Mouse (Mus musculus): Measurements from ENCODE around the gene Lrmp. TPM values are rescaled to one million over a fixed set of nuclear protein-coding genes. Genes with fewer than 3 reads are reported as not detected.

Lrmp gene
- total and polyA plus RNA-seq, 3 experiments: 92.3 to 163 (median 155) TPM

DNA sequence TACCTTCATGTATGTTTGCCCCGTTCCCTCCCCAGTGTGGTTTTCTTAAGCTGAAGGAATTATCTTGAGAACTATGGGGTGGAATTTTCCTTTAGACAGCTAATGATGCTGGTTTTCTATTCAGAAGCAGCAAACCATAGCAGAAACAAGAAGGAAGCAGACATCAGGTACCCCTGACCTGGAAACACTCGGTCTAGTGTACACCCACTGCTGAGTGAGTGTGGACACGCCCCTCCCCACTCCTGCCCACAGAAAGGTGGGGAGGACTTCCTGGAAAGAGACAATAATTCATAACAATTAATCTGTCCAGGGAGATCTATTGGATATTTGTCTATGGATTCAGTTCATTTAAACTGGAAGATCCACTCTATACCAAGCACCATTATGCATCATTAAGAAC is 19.8 kb downstream of the Lrmp start:
- peaks cover 16 to 80% of the 10 kb centered on the region in 2 experiments for H3K36me3 ChIP-seq (replicated peaks in 1 of 2; ENCODE audit: control insufficient read depth in 1 of 2, insufficient read depth in 1 of 2, low read length in 1 of 2)
- H3K27me3 ChIP-seq (replicated peaks): no peaks in the 10 kb centered on the region
- no peak for DNase-seq (ENCODE audit: extremely low read depth)
- no peak overlapping the region for H3K4me3 ChIP-seq (replicated peaks in 1 of 3; ENCODE audit: low read depth in 2 of 3, low read length in 2 of 3, poor library complexity in 1 of 3)
- H3K27ac ChIP-seq (ENCODE audit: insufficient read depth, low read depth): no peak overlapping the region
- peaks cover 17% of the 10 kb centered on the region for H3K79me2 ChIP-seq (replicated peaks; ENCODE audit: control insufficient read depth, extremely low read depth, insufficient read depth, poor library complexity, severe bottlenecking)
- in situ Hi-C loops (cut with MboI; ENCODE audit: low pct_ligation_motif_present, low pct_unique_long_range_greater_than_20kb, low sequenced_read_pairs): no loop called here
- TF ChIP-seq PAX5 (IDR thresholded peaks at IDR 0.05; ENCODE audit: low read length) (no peak), USF1 (IDR thresholded peaks at IDR 0.05; ENCODE audit: low read depth, low read length) (no peak), ZNF384 (IDR thresholded peaks at IDR 0.05; ENCODE audit: low read depth, low read length) (no peak), CTCF (conservative IDR thresholded peaks at IDR 0.05 in 1 of 2, IDR thresholded peaks at IDR 0.05 in 1 of 2; ENCODE audit: low read depth in 2 of 2, low read length in 2 of 2) (no peak), ETS1 (conservative IDR thresholded peaks at IDR 0.05; ENCODE audit: low read depth, low read length) (no peak), NRF1 (IDR thresholded peaks at IDR 0.05; ENCODE audit: low read depth, low read length) (no peak), JUN (IDR thresholded peaks at IDR 0.05; ENCODE audit: insufficient read depth, low read depth, low read length) (no peak), RCOR1 (conservative IDR thresholded peaks at IDR 0.05; ENCODE audit: low read depth, low read length) (no peak), IRF4 (IDR thresholded peaks at IDR 0.05; ENCODE audit: low read depth, low read length) (no peak)
- dilution Hi-C loops (cut with MboI; ENCODE audit: extremely low pct_ligation_motif_present, extremely low pct_unique_long_range_greater_than_20kb, low sequenced_read_pairs): no loop called here
- no peak overlapping the region for H3K9ac ChIP-seq (ENCODE audit: insufficient read depth, low read depth)
- H3K4me1 ChIP-seq (ENCODE audit: control insufficient read depth in 1 of 2, insufficient read depth in 2 of 2): peaks cover 32 to 78% of the 10 kb centered on the region in 2 experiments
- no peaks in the 10 kb centered on the region for H3K9me3 ChIP-seq (replicated peaks; ENCODE audit: low read length)
- no peak overlapping the region for H3K4me2 ChIP-seq (ENCODE audit: insufficient read depth, low read depth, poor library complexity, severe bottlenecking)

DNA sequence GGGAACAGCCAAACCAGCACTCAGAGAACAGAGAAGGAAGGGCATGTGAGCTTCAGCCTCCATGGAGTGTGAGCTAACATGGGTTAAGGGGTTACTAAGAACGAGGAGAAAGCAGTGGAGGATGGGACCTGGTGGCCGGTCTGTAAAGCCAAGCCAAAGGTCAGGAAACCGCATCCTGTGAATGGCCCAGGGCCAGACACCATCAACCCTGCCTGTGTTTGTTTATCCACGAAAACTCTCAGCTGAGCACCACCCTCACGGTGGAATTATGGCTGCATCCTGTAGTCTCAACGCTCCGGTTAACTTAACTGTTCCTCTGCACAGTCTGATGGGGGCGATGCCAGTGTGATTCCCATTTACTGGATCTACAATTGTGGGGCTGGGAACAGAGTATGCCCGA is 20.4 kb downstream of the Lrmp start:
- no peaks in the 10 kb centered on the region for H3K9me3 ChIP-seq (replicated peaks; ENCODE audit: low read length)
- dilution Hi-C loops (cut with MboI; ENCODE audit: extremely low pct_ligation_motif_present, extremely low pct_unique_long_range_greater_than_20kb, low sequenced_read_pairs): no loop called here
- no peak overlapping the region for H3K9ac ChIP-seq (ENCODE audit: insufficient read depth, low read depth)
- TF ChIP-seq SIN3A (IDR thresholded peaks at IDR 0.05; ENCODE audit: low read length) (no peak), SMC3 (IDR thresholded peaks at IDR 0.05; ENCODE audit: low read depth, low read length) (no peak), CHD1 (IDR thresholded peaks at IDR 0.05; ENCODE audit: low read depth, low read length) (no peak), POLR2A (IDR thresholded peaks at IDR 0.05; ENCODE audit: low read depth, low read length) (no peak), TBP (conservative IDR thresholded peaks at IDR 0.05; ENCODE audit: low read depth, low read length) (no peak), CTCF (conservative IDR thresholded peaks at IDR 0.05 in 1 of 2, IDR thresholded peaks at IDR 0.05 in 1 of 2; ENCODE audit: low read depth in 2 of 2, low read length in 2 of 2) (no peak), CHD2 (IDR thresholded peaks at IDR 0.05; ENCODE audit: low read length) (no peak), EP300 (IDR thresholded peaks at IDR 0.05; ENCODE audit: low read length) (no peak)
- no peak overlapping the region for H3K4me2 ChIP-seq (ENCODE audit: insufficient read depth, low read depth, poor library complexity, severe bottlenecking)
- peaks cover 20 to 83% of the 10 kb centered on the region in 2 experiments for H3K36me3 ChIP-seq (replicated peaks in 1 of 2; ENCODE audit: control insufficient read depth in 1 of 2, insufficient read depth in 1 of 2, low read length in 1 of 2)
- peaks cover 33 to 83% of the 10 kb centered on the region in 2 experiments for H3K4me1 ChIP-seq (ENCODE audit: control insufficient read depth in 1 of 2, insufficient read depth in 2 of 2)
- no peak overlapping the region for H3K4me3 ChIP-seq (replicated peaks in 1 of 3; ENCODE audit: low read depth in 2 of 3, low read length in 2 of 3, poor library complexity in 1 of 3)
- H3K27ac ChIP-seq (ENCODE audit: insufficient read depth, low read depth): no peak overlapping the region
- H3K79me2 ChIP-seq (replicated peaks; ENCODE audit: control insufficient read depth, extremely low read depth, insufficient read depth, poor library complexity, severe bottlenecking): peaks cover 17% of the 10 kb centered on the region
- no peaks in the 10 kb centered on the region for H3K27me3 ChIP-seq (replicated peaks)
- in situ Hi-C loops (cut with MboI; ENCODE audit: low pct_ligation_motif_present, low pct_unique_long_range_greater_than_20kb, low sequenced_read_pairs): no loop called here
- DNase-seq (ENCODE audit: extremely low read depth): no peak

Measured in CH12.LX (cell line).